Mouse (Mus musculus) heart, adult 2 months (tissue): ENCODE data around the gene Tpm1. TPM values are rescaled to one million over a fixed set of nuclear protein-coding genes. Genes with fewer than 3 reads are reported as not detected.
A peak's percentile ranks its signal among the peaks of the same experiment; 100 is the strongest.

Source experiments
- DNase-seq, 2 experiments: peaks; one replicate each; pipeline ENCODE4 v3.0.0; 2021
- H3K27ac ChIP-seq: fragments of 200-600 bp; 2 replicates; pipeline ENCODE4 v1.8.1; 2022
- H3K27me3 ChIP-seq: fragments of 200-500 bp; 2 replicates; pipeline ENCODE4 v1.6.1; 2012; ENCODE audit warnings: mild to moderate bottlenecking, low read length, inconsistent platforms, mixed read lengths; ENCODE audit not compliant: control insufficient read depth, insufficient read depth
- H3K36me3 ChIP-seq: fragments of 200-500 bp; 2 replicates; pipeline ENCODE4 v1.6.1; 2012; ENCODE audit warnings: low read length, inconsistent platforms; ENCODE audit not compliant: control insufficient read depth, insufficient read depth
- H3K4me1 ChIP-seq: fragments of 200-500 bp; 2 replicates; pipeline ENCODE4 v1.6.1; 2011; ENCODE audit warnings: low read length; ENCODE audit not compliant: control insufficient read depth, insufficient read depth
- H3K4me3 ChIP-seq: fragments of 200-600 bp; 2 replicates; pipeline ENCODE4 v1.8.1; 2022
- H3K79me2 ChIP-seq: fragments of 200-500 bp; replicated peaks from 2 replicates; pipeline ENCODE4 v1.6.1; 2012; ENCODE audit warnings: mild to moderate bottlenecking, inconsistent platforms, low read length, moderate library complexity, mixed read lengths; ENCODE audit not compliant: control insufficient read depth, insufficient read depth
- H3K9ac ChIP-seq: fragments of 200-500 bp; 2 replicates; pipeline ENCODE4 v1.6.1; 2012; ENCODE audit warnings: low read depth, mild to moderate bottlenecking, control low read depth, inconsistent platforms, low read length, mixed read lengths
- CTCF ChIP-seq: fragments of 200-600 bp; IDR thresholded peaks from 2 replicates; pipeline ENCODE4 v1.8.1; 2022; ENCODE audit warnings: antibody characterized with exemption, mild to moderate bottlenecking, moderate library complexity
- EP300 ChIP-seq: fragments of 200-500 bp; IDR thresholded peaks from 2 replicates; pipeline ENCODE4 v1.6.1; 2011; ENCODE audit warnings: low read depth, low read length, control low read depth; ENCODE audit not compliant: insufficient read depth
- POLR2A ChIP-seq: fragments of 200-500 bp; IDR thresholded peaks from 2 replicates; pipeline ENCODE4 v1.6.1; 2011; ENCODE audit warnings: mild to moderate bottlenecking, low read depth, low read length, control low read depth; ENCODE audit not compliant: insufficient read depth
- WGBS: fragments of 180-500 bp; shearing (Covaris S2); methylation state at CpG from one replicate; pipeline ENCODE4 v1.1.7; 2018; 5-methylcytosine and 5-hydroxymethylcytosine counted together
- intact Hi-C: fragments of 180-260 bp; cut with DNase I; formaldehyde crosslinking; loops from one replicate; pipeline ENCODE4 v1.15.1; 2025
- polyA plus RNA-seq: library from polyadenylated mRNA; depleted of rRNA; stranded (reverse); fragments of >200 nt; gene quantifications from 2 replicates; pipeline ENCODE4 v1.2.3, GENCODE M21; 2012
- total RNA-seq, 2 experiments: library from RNA; stranded (reverse); gene quantifications; 2 replicates each; pipeline ENCODE4 v1.2.3; 2021

Gene Tpm1
- total and polyA plus RNA-seq, 3 experiments, result 5,659 to 10,380 (median 9,950) TPM

DNA sequence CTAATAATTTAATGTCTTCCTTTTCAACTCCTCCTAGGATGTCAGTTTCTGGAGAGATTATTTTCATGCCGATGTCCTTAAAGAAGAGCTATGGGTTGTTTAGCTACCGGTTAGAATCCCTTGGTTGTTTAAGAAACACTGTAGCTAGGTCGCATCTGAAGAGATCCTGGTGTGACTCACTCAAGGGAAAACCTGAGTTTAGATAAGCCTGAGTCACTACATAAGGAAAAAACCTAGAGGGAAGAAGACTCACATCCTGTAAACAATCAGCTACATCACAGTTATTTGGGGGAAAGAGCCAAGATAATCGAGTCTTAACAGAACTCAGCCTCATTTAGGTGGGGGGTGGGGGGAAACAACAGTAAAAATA, 3.9 kb downstream of the Tpm1 start:
- TF ChIP-seq EP300 (no peak), POLR2A (no peak), CTCF (no peak)
- Histone ChIP-seq H3K27me3 (peaks cover 2% of the 10 kb centered on the region; the same call in 1 of the 2 replicates), H3K36me3 (peaks cover 30% of the 10 kb centered on the region), H3K27ac (peak overlapping the region; percentile 96), H3K79me2 (0 out of 2 replicates have a peak, but pooled peaks cover 4% of the 10 kb centered on the region), H3K9ac (peak overlapping the region; percentile 56), H3K4me1 (peaks cover 12% of the 10 kb centered on the region), H3K4me3 (peak overlapping the region; percentile 86)
- WGBS, result 10% methylated on average over 4 of the region's 4 CpGs
- DNase-seq, result no peak
- intact Hi-C loops, result no loop called here

DNA sequence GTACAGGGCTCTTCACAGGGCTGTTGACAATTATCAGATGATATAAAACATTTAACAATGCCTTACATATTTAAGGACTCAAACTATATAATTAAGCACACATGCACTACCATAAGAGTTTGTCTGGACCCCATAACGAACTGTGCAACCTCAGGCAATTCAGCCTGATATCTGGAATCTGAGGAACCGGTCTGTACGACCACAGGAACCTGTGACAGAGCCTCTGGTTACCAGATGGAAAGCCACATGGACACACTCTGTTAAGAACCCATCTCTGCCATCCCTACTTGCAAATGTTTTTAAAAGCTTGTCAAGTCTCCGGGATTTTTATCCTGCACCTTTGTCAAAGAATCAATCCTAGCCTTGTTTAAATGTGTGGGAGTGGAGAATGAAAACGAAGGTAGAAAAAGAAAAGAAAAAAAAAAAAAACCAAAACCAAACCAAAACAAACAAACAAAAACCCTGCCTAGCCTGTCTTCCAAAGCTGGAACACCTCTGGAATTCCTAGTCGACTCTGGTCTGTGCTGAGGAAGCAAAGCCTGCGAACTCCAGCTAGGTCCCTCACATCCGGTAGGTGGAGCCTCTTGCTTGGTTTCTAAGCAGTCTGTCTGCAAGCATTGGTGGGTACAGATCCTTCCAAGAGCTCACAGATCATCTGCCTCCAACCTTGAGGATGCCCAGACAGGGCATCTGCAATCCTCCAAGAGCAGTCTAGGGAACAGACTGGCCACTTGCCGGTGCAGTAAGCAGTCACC, 4.5 kb downstream of the Tpm1 start:
- DNase-seq, result peak; percentile 59 to 68
- Histone ChIP-seq H3K79me2 (0 out of 2 replicates have a peak, but pooled peaks cover 4% of the 10 kb centered on the region), H3K9ac (peak overlapping the region; percentile 67), H3K36me3 (peaks cover 36% of the 10 kb centered on the region), H3K4me1 (peaks cover 14% of the 10 kb centered on the region), H3K4me3 (peak overlapping the region; percentile 86), H3K27me3 (peaks cover 2% of the 10 kb centered on the region; the same call in 1 of the 2 replicates), H3K27ac (peak overlapping the region; percentile 96)
- 0 out of 2 replicates have a peak, but pooled peaks have one; percentile 17 for TF ChIP-seq EP300
- peak; percentile 37 for TF ChIP-seq POLR2A
- peak; percentile 76 for TF ChIP-seq CTCF
- 21% methylated on average over 9 of the region's 9 CpGs for WGBS
- intact Hi-C loops, result loop anchor here (1.0 to 5.0 kb wide), 3 partner anchors 43 to 228 kb away; no protein-coding TSS in a partner anchor

DNA sequence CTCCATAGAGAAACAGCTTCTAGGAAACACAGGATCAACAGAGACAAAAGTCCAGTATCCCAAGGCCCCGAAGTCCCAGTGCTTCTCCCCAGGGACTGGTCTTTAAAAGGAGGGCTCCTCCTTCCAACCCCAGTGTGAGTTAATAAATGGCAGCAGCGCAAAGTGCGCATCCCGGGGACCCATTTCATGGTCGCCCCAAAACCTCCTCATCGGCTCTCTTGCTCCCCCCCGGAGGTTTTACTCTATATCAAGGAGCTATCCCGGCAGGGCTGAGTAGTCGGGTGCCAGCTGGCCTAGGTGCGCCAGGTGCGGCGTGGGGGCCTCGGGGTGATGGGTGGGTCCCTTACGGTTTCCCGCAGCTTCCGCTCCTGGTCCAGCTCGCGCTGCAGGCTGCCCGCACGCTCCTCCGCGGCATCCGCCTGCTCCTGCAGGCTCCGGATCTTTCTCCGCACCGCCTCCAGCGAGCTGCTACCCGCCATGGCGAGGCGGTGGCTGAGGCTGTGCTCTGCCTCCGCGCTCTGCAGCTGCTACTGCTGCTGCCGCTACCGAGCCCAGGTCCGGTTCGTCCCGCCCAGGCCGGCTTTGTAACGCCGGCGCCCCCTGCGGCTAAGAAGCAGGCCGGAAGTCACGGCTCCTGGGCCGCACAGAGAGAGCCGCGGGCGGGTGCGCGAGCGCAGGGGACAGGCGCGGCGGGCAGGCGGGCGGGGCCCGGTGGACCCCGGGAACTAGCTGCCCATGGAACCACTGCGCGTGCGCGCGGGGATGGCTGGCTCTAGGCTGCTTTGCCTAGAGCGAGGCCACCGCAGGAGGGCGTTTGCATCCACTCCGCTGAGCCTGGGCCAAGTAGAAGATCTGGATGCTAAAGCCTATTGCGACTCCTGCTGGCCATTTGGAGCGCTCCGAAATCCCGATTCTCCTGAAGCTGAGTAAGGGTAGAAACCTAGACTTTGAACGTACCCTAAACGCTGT, 5.7 kb downstream of the Tpm1 start:
- TF ChIP-seq CTCF, result peak; percentile 88
- TF ChIP-seq POLR2A, result peak; percentile 70
- TF ChIP-seq EP300, result peak; percentile 95
- H3K9ac ChIP-seq, result peak overlapping the region; percentile 98
- peak; percentile 98 to 100 for DNase-seq
- peaks cover 23% of the 10 kb centered on the region for H3K4me1 ChIP-seq
- H3K27me3 ChIP-seq, result peaks cover 2% of the 10 kb centered on the region; the same call in 1 of the 2 replicates
- WGBS, result under 1% methylated on average over 73 of the region's 73 CpGs
- H3K79me2 ChIP-seq, result 0 out of 2 replicates have a peak, but pooled peaks cover 4% of the 10 kb centered on the region
- peaks cover 47% of the 10 kb centered on the region for H3K36me3 ChIP-seq
- H3K27ac ChIP-seq, result peak overlapping the region; percentile 96
- intact Hi-C loops, result loop anchor here (1.0 to 5.0 kb wide), 4 partner anchors 42 to 229 kb away; partner anchors contain the start of gene Lactb
- H3K4me3 ChIP-seq, result peak overlapping the region; percentile 86

DNA sequence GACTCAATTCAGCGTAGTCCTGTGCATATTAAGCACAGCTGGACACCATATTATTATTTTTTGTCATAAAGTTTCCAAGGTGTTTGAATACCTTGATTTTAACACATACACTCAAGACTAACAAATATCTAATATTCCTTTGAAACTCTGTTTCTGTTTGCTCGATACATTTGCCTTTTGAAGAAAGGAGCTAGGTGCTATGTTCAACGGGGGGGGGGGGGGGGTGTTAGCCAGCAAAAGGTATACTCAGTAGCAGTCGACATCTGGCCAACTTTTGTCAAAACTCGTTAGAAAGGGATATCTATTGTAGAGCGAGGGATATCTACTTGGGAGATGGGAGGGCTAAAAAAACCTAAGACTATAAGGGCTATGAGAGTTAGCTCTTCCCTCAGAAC, 6.4 kb downstream of the Tpm1 start:
- Histone ChIP-seq H3K79me2 (0 out of 2 replicates have a peak, but pooled peaks cover 4% of the 10 kb centered on the region), H3K27ac (peak overlapping the region; percentile 96), H3K9ac (peak overlapping the region; percentile 98), H3K4me1 (peaks cover 25% of the 10 kb centered on the region), H3K27me3 (peaks cover 2% of the 10 kb centered on the region; the same call in 1 of the 2 replicates), H3K4me3 (peak overlapping the region; percentile 86), H3K36me3 (peaks cover 52% of the 10 kb centered on the region)
- 8% methylated on average over 6 of the region's 6 CpGs for WGBS
- intact Hi-C loops, result loop anchor here (2.0 to 5.0 kb wide), 3 partner anchors 68 to 229 kb away; partner anchors contain the start of gene Lactb
- TF ChIP-seq POLR2A (no peak), EP300 (no peak), CTCF (no peak)
- no peak for DNase-seq

DNA sequence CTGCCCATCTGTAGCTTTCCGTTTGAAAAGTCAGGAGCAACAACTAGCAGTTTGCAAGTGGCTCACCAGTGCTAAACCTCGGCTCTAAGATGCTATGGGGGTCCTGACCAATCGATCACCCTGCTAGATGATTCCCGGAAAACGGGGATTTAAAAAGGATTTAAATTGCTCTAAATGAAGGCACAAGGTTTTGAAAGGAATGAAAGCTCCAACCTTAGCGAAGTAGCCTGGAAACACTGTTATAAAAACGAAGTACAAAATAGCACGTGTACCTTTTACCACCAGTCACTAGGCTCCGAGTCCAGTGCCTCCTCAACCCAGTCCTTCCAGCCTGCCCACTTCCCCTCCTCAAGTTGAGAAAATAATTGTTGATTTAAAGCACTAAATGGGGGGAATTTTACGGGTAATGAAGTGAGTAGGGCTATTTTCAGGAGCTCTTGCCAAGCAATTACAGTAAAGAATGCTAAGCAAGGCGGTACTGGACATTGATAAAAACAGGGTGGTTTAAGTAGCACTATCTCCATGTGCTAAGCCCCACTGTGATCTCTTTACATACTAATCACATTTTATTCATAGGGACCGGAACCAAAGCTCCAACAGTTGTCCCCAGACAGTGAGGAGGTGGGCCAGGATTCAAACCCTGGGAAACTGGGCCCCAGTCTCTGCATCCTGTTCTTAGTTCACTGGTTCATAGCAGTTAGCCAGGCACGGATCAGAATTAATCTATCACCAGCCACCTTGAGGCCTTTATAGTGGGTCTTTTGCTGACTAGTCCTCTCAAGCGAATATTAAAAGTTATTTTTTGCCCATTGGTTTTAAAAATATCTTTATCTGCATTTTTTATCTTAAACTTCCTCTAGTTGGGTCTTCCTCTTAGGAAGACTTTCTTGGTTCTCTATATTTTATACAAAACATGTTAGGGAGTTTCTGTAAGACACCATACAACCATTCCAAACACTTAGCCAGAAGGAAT, 7.1 kb downstream of the Tpm1 start:
- Histone ChIP-seq H3K27me3 (no peaks in the 10 kb centered on the region), H3K79me2 (0 out of 2 replicates have a peak, but pooled peaks cover 2% of the 10 kb centered on the region), H3K4me3 (peak overlapping the region; percentile 86), H3K36me3 (peaks cover 59% of the 10 kb centered on the region), H3K27ac (peak overlapping the region; percentile 77), H3K4me1 (peaks cover 29% of the 10 kb centered on the region), H3K9ac (peak overlapping the region; percentile 41)
- TF ChIP-seq CTCF, result no peak
- TF ChIP-seq EP300, result no peak
- TF ChIP-seq POLR2A, result no peak
- 22% methylated on average over 14 of the region's 14 CpGs for WGBS
- no peak for DNase-seq
- intact Hi-C loops, result loop anchor here (2.0 to 5.0 kb wide), 3 partner anchors 67 to 230 kb away; partner anchors contain the start of gene Lactb
